Mouse (Mus musculus): ENCODE results near the gene Hal. TPM values are rescaled to one million over a fixed set of nuclear protein-coding genes. Genes with fewer than 3 reads are reported as not detected.

Gene Hal
- polyA plus RNA-seq, 1 experiment = not detected

- Histone ChIP-seq H3K4me3 (ENCODE audit: insufficient read depth, low read depth, low read length) (no peak overlapping the region), H3K4me1 (ENCODE audit: control insufficient read depth, insufficient read depth, low read length) (no peaks in the 10 kb centered on the region), H3K27ac (ENCODE audit: insufficient read depth, low read depth, low read length) (no peak overlapping the region)
- WGBS = 98% methylated on average over 4 of the region's 4 CpGs
- TF ChIP-seq POLR2A (IDR thresholded peaks at IDR 0.05; ENCODE audit: insufficient read depth, low read depth, low read length) (no peak), CTCF (IDR thresholded peaks at IDR 0.05; ENCODE audit: insufficient read depth, low read depth, low read length) (no peak)
Measured at GRCm38 (mm10) chr10:93467259-93467658, 21.3 kb upstream of the Hal start.

GRCm38 (mm10) chr10:93467791-93468190, 20.8 kb upstream of the Hal start:
- Histone ChIP-seq H3K4me1 (ENCODE audit: control insufficient read depth, insufficient read depth, low read length) (no peaks in the 10 kb centered on the region), H3K4me3 (ENCODE audit: insufficient read depth, low read depth, low read length) (no peak overlapping the region), H3K27ac (ENCODE audit: insufficient read depth, low read depth, low read length) (no peak overlapping the region)
- WGBS = 90% methylated on average over 3 of the region's 3 CpGs
- no peak for TF ChIP-seq POLR2A (IDR thresholded peaks at IDR 0.05; ENCODE audit: insufficient read depth, low read depth, low read length)
- TF ChIP-seq CTCF (IDR thresholded peaks at IDR 0.05; ENCODE audit: insufficient read depth, low read depth, low read length) = no peak

- Histone ChIP-seq H3K4me1 (ENCODE audit: control insufficient read depth, insufficient read depth, low read length) (no peaks in the 10 kb centered on the region), H3K4me3 (ENCODE audit: insufficient read depth, low read depth, low read length) (no peak overlapping the region), H3K27ac (ENCODE audit: insufficient read depth, low read depth, low read length) (no peak overlapping the region)
- no peak for TF ChIP-seq POLR2A (IDR thresholded peaks at IDR 0.05; ENCODE audit: insufficient read depth, low read depth, low read length)
- TF ChIP-seq CTCF (IDR thresholded peaks at IDR 0.05; ENCODE audit: insufficient read depth, low read depth, low read length) = peak; percentile 65; the same call in 1 of the 2 replicates
- 29% methylated on average over 11 of the region's 11 CpGs for WGBS
Measured at GRCm38 (mm10) chr10:93471415-93471814, 17.2 kb upstream of the Hal start.

GRCm38 (mm10) chr10:93484511-93484910, 4.1 kb upstream of the Hal start:
- TF ChIP-seq CTCF (IDR thresholded peaks at IDR 0.05; ENCODE audit: insufficient read depth, low read depth, low read length) = no peak
- no peak for TF ChIP-seq POLR2A (IDR thresholded peaks at IDR 0.05; ENCODE audit: insufficient read depth, low read depth, low read length)

GRCm38 (mm10) chr10:93485055-93485691, 3.4 kb upstream of the Hal start:
- H3K4me1 ChIP-seq (ENCODE audit: control insufficient read depth, insufficient read depth, low read length) = no peaks in the 10 kb centered on the region
- H3K27ac ChIP-seq (ENCODE audit: insufficient read depth, low read depth, low read length) = no peak overlapping the region
- WGBS = 89% methylated on average over 8 of the region's 8 CpGs
- H3K4me3 ChIP-seq (ENCODE audit: insufficient read depth, low read depth, low read length) = no peak overlapping the region
- TF ChIP-seq POLR2A (IDR thresholded peaks at IDR 0.05; ENCODE audit: insufficient read depth, low read depth, low read length) = no peak
- peak; percentile 32; the same call in 1 of the 2 replicates for TF ChIP-seq CTCF (IDR thresholded peaks at IDR 0.05; ENCODE audit: insufficient read depth, low read depth, low read length)

More at GRCm38 (mm10) chr10:93484511-93484910, 4.1 kb upstream of the Hal start:
- 91% methylated on average over 8 of the region's 8 CpGs for WGBS
- no peaks in the 10 kb centered on the region for H3K4me1 ChIP-seq (ENCODE audit: control insufficient read depth, insufficient read depth, low read length)
- no peak overlapping the region for H3K27ac ChIP-seq (ENCODE audit: insufficient read depth, low read depth, low read length)
- no peak overlapping the region for H3K4me3 ChIP-seq (ENCODE audit: insufficient read depth, low read depth, low read length)

- no peak for TF ChIP-seq POLR2A (IDR thresholded peaks at IDR 0.05; ENCODE audit: insufficient read depth, low read depth, low read length)
- no peak for TF ChIP-seq CTCF (IDR thresholded peaks at IDR 0.05; ENCODE audit: insufficient read depth, low read depth, low read length)
Measured at GRCm38 (mm10) chr10:93486622-93487021, 1.9 kb upstream of the Hal start.

GRCm38 (mm10) chr10:93488828-93489226, 259 bp downstream of the Hal start:
- 83% methylated on average over 6 of the region's 6 CpGs for WGBS
- H3K4me3 ChIP-seq (ENCODE audit: insufficient read depth, low read depth, low read length) = no peak overlapping the region
- no peaks in the 10 kb centered on the region for H3K4me1 ChIP-seq (ENCODE audit: control insufficient read depth, insufficient read depth, low read length)
- no peak for TF ChIP-seq CTCF (IDR thresholded peaks at IDR 0.05; ENCODE audit: insufficient read depth, low read depth, low read length)
- no peak for TF ChIP-seq POLR2A (IDR thresholded peaks at IDR 0.05; ENCODE audit: insufficient read depth, low read depth, low read length)
- no peak overlapping the region for H3K27ac ChIP-seq (ENCODE audit: insufficient read depth, low read depth, low read length)

More at GRCm38 (mm10) chr10:93486622-93487021, 1.9 kb upstream of the Hal start:
- H3K27ac ChIP-seq (ENCODE audit: insufficient read depth, low read depth, low read length) = no peak overlapping the region
- H3K4me1 ChIP-seq (ENCODE audit: control insufficient read depth, insufficient read depth, low read length) = no peaks in the 10 kb centered on the region
- H3K4me3 ChIP-seq (ENCODE audit: insufficient read depth, low read depth, low read length) = no peak overlapping the region
- 20% methylated on average over 4 of the region's 4 CpGs for WGBS

GRCm38 (mm10) chr10:93490451-93490850, 1.9 kb downstream of the Hal start:
- Histone ChIP-seq H3K4me1 (ENCODE audit: control insufficient read depth, insufficient read depth, low read length) (no peaks in the 10 kb centered on the region), H3K4me3 (ENCODE audit: insufficient read depth, low read depth, low read length) (no peak overlapping the region), H3K27ac (ENCODE audit: insufficient read depth, low read depth, low read length) (no peak overlapping the region)
- WGBS = 71% methylated on average over 4 of the region's 4 CpGs
- TF ChIP-seq POLR2A (IDR thresholded peaks at IDR 0.05; ENCODE audit: insufficient read depth, low read depth, low read length) = no peak
- TF ChIP-seq CTCF (IDR thresholded peaks at IDR 0.05; ENCODE audit: insufficient read depth, low read depth, low read length) = no peak

GRCm38 (mm10) chr10:93500864-93501263, 12.3 kb downstream of the Hal start:
- H3K4me3 ChIP-seq (ENCODE audit: insufficient read depth, low read depth, low read length) = no peak overlapping the region
- no peak overlapping the region for H3K27ac ChIP-seq (ENCODE audit: insufficient read depth, low read depth, low read length)
- no peak for TF ChIP-seq POLR2A (IDR thresholded peaks at IDR 0.05; ENCODE audit: insufficient read depth, low read depth, low read length)
- TF ChIP-seq CTCF (IDR thresholded peaks at IDR 0.05; ENCODE audit: insufficient read depth, low read depth, low read length) = no peak
- H3K4me1 ChIP-seq (ENCODE audit: control insufficient read depth, insufficient read depth, low read length) = no peaks in the 10 kb centered on the region
- 40% methylated on average over 10 of the region's 10 CpGs for WGBS

Measured in olfactory bulb, adult 2 months (tissue).